Mouse (Mus musculus) inflammation-experienced regulatory T-cells, adult 6 months (primary cell): ENCODE results near the gene Gng8. TPM values are rescaled to one million over a fixed set of nuclear protein-coding genes. Genes with fewer than 3 reads are reported as not detected.

Source experiments
- ATAC-seq: one replicate; pipeline ENCODE4 v1.8.0; 2017
- polyA plus RNA-seq, 3 experiments: library from polyadenylated mRNA; unstranded; fragments of 100-300 nt; shearing (Covaris generic); gene quantifications; one replicate each; pipeline ENCODE4 v1.2.1; 2017

Gene Gng8
- polyA plus RNA-seq, 3 experiments from 2014 or later = not detected

DNA sequence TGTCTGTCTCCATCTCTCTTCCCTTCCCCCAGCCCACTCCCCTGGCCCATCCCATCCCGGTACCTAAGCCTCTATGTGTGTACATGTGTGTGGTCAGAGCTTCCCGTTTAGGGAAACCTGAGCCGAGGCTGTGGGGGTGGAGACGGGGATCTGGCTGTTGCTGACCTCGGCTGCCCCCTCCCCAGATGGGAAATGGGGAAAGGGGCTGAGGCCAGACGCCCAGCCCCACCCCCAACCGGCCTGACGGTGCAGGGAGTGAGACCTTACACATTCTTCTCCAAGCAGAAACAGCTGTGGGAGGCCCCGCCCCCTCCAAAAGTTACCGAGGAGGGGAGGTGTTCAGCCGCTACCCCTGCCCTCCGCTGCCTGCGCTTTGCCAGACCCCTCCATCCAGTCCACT lies 15.0 kb upstream of the Gng8 start:
- no peak for ATAC-seq

DNA sequence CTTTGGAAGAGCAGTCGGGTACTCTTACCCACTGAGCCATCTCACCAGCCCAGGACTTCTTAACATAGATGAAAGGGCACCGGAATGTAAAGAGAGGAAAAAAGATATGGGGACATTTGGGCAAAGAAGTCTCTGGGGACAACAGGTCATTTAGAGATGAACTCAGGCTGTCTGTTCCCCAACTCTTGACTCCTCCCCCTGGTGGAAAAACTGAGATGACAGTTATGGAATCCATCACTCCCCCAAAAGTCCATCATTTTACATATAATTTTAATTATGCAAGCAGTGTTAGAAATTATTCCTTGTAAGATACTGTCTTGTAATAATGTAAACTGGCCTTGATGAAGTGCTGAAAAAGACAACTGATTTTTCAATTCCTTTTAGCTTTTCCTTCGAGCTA lies 13.9 kb upstream of the Gng8 start:
- ATAC-seq = no peak

DNA sequence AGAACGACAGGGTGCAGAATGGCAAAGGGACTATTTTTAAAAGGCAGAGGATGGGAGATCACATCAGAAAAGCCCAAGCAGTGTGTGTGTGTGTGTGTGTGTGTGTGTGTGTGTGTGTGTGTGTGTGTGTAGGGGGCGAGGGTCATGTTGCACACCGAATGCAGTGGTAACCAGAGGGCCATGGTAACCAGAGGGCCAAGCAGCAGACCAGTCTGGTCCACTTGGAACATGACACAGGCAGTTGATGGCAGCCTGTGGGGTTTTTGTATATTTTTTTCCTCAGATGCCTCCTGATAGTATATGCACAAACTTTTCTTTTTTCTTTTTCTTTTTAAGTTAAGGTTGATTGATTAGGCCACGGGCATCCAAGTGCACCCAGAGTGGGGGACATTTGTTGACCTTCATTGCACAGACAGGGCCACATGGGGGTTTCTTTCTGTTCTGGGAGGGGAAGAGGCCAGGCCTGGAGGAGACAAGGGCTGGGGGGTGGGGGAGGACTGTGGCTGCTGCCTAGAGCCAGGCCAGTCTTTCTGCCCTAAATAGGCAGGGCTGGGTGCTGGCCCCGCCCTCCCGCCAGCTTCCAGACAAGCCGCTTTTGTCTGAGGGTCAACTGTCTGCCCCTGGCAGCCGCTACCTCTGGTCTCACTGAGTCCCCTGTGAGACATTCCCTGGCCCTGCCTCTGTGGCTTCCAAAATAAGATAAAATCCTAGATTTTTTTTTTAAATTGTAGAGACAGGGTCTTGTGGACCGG lies 11.6 kb upstream of the Gng8 start:
- ATAC-seq = no peak

DNA sequence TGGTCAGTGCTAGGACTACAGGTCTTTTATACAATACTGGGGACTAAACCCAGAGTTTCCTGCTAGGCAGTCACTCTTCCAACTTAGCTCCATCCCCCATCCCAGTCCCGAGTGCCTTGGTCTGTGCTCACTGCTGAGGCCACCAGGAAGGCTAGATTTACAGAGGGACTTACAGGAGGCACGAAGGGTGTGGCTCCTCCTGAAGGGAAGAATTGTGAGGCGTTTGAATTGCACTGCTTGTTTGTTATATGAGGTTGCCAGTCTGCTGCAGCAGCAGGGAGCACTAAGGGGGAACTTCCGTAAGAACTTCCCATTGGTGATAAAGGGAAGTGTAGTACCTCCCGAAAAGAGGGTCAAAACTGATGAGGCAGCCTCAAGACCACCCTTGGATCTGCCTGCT lies 11.0 kb upstream of the Gng8 start:
- ATAC-seq = no peak

DNA sequence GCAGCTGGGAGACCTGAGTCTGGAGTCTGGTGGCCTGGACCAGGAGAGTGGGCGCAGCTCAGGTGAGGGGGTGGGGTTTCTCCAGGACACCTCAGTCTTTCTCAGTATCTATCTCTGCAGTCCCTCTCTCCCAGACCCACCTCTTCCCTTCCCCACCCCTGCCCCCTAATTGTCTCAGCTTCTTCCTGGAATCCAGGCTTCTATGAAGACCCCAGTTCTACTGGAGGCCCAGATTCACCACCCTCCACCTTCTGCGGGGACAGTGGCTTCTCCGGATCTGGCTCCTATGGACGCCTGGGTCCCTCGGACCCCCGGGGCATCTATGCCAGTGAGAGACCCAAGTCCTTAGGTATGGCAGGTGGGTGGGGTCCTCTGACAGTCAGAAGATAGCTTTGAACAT lies 8.4 kb upstream of the Gng8 start:
- ATAC-seq = no peak

DNA sequence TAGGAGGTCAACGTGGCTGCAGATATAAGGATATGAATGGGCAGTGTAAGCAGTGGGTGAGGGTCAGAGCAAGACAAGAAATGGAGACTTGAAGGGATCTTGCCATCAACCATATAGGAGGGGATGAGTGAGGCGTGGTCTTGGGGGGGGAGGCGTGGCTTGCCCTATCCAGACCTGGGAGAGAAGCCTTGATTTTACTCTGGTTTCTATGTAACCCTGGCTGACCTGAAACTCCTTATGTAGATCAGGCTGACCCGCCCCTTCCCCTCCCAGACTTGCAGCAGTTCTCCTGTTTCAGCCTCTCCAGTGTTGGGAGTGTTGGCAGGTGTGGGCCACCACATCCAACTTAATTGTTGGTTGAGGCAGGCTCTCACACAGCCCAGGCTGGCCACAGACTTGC lies 7.3 kb upstream of the Gng8 start:
- ATAC-seq = no peak

DNA sequence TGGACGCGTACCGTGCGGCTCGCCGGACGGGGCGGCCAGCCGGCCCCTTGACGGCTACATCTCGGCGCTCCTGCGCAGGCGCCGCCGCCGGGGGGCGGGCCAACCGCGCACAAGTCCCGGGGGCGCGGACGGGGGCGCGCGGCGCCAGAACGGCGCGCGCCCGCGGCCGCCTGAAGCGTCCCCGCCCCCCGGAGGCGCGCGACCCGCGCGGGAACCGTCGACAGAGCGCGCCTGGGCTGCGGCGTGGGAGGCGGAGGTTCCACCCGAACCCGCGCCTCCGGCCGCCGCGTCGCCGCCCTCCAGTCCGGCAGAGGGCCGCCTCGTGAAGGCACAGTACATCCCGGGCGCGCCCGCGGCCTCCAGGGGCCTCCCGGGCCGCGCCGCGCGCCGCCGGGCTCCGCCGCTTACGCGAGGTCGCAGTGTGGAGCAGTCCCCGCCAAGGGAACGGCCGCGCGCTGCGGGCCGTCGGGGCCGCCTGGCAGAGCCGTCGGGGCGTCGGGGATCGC lies 6.3 kb upstream of the Gng8 start:
- no peak for ATAC-seq

DNA sequence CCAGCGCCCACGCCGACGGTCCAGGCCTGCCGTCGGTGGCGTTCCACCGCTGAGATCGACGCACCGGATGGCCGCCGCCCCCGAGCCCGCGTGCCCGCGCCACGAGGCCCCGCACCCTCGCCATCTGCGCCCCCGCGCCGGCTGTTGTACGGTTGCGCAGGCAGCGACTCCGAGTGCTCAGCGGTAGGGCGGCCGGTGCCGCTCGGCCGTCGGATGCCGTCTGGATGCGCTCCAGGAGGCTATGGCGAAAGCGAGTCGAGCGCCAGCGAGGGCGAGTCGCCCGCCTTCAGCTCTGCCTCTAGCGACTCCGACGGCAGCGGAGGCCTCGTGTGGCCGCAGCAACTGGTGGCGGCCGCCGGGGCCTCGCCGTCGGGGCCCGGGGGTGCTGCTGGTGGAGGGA lies 5.7 kb upstream of the Gng8 start:
- ATAC-seq = no peak

DNA sequence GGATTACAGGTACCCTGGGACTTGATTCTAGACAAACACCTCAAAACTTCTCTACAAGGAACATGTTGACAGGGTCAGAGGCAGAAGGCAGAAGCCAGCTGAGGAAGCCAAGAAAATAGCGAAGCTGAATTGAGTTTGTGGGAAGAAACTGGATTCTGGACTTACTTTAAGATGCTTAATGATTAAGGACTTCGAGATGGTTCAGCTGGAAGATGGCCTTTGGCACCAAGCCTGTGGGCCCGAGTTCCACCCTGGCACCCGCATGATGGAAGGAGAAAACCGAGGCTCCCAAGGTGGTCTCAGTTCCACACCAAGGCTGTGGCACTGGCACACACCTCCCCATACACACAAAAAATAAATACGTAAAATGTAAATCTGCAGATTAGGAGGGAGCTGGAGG lies 1.1 kb upstream of the Gng8 start:
- ATAC-seq = no peak

DNA sequence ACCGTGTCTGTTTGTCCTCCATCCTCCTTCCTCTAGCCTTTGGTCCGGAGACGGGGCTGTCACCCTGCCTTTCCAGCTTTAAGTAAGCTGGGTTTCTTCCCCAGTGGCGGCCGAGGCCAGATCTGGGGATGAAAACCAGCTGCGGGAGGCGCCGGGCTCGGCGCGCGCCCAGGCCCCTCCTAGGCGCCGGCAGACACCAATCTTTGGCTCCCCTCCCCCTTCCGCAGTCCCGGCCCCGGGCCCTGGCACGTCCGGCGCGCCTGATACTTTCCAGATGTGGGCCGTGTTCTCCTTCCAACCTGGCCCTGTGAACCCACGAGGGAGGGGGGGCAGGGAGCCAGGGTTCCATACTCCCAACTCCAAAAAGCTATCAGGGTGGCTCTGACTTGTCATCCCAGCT lies 642 bp upstream of the Gng8 start:
- no peak for ATAC-seq

DNA sequence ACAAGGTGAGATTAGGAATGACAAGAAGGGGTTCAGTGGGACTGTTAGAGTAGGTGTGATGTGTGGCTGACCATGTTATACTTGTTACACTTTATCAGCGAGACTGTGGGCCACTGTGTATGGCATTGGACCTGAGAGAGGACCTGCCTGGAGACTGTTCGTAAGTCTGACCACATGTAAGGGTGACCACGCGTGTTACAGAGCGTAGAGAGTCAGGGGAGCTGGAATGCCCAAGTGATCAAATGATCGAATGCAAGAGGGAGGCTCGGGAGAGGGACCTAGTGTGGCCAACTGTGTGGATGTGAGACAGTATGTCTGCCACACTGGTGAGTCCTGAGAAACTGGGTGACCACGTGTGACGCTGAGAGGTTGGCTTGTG lies 755 bp downstream of the Gng8 start:
- ATAC-seq = peak; percentile 8

DNA sequence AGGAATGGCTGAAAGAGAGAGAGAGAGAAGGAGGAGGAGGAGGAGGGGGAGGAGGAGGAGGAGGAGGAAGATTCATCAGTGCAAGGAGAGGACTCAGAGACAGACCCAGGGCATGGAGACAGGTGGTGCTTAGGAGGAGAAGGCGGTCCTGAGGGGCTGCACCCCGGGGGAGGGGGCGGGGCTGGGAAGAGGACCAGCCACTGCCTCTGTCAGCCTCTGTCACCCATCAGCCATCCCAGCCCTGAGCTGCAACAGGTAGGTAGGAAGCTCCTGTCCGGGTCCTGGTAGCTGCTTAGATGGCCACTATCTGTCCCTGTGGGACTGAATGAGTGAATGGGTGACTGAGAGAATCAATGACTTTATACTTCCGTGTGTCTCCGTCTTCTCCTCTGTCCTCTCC lies 2.0 kb downstream of the Gng8 start:
- no peak for ATAC-seq

DNA sequence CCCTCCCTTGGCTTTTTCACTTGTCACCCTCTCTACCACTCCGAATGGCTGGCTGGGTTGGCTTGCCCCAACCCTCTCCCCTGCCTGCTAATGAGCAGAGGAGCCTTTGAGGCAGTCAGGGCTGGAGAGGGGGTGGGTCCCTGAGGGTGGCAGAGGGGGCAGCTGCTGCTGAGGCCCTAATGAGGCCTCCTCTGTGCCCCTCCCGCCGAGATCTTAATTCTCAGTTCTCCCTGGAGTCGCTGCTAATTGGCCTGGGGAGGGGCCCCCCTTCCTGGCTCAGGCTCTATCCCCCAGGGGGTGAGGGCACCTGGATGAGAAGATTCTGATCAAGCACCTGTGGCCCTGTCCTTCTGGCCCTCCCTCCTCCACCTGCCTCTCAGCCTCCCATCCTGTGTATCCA lies 2.7 kb downstream of the Gng8 start:
- ATAC-seq = no peak

DNA sequence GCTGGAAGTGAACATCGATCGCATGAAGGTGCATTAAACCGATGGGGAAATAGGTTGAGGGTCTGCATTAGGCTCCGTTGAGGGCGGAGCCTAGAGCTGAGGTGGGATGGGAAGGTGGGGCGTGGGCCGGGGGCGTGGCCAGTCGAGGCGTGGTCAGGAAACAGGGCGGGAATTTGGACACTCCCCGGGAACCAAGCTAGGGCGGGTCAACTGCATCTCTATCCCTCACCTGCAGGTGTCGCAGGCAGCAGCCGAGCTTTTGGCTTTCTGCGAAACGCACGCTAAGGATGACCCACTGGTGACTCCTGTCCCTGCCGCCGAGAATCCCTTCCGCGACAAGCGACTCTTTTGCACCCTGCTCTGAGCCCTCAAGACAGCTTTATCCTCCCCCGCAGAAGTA lies 3.4 kb downstream of the Gng8 start:
- peak; percentile 49 for ATAC-seq

DNA sequence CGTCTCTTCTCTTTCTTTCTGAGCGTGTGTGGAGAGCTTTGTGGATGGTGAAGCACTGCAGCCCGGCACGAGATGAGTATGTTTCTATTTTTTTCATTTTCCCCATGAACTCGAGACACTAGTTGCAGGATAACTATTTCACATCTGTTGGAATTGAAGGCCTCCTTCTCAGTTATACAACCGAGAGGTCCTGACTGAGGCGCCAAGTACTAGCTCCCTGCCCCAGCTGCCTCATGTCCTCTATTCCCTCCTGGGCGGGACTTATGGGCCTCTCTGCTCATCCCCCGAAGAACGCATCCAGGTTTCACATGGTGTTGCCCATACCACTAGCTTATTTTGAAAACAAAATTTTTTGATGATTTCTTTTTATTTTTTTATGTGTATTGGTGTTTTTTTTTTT lies 3.9 kb downstream of the Gng8 start:
- ATAC-seq = no peak

DNA sequence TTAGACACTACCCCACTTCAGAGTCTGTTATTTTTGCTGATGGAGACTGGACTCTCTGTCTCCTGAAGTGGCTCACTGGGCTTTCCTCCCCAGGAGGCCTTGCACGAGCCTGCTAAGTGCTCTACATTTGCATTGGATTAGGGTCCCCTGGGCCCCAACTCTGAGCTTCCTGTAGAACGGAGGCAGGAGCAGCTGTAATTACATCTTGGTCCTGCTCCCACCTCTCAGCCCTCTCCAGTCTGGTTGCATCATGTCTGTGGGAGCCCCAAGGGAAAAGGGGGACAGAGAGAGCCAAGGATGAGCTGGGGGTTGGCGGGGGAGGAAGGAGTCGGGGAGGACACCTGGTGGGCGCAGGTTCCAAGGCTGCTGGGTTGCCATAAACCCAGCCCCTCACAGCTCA lies 8.9 kb downstream of the Gng8 start:
- no peak for ATAC-seq

DNA sequence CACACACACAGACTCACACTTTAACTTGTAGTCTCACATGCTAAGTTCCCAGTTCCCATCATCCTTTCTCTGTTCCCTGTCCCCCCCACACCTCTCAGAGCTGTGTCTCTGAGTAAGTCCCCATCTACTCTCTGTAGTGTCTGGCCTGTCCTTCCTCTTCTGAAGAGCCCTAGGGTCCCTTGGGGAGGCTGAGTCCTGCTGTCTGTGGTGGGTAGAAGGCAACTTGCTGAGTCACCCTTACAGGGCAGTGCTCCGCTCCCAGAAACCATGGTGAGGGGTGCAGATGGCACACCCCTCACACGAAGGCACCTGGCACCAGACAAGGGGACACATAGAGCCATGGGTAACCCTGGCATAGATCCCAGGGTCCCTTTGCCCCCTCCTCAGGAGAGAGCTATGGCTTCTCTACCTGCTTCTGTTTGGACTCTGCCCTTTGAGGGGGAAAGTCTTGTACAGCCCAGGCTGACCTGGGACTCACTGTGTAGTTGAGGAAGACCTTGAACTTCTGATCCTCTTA lies 11.9 kb downstream of the Gng8 start:
- no peak for ATAC-seq

DNA sequence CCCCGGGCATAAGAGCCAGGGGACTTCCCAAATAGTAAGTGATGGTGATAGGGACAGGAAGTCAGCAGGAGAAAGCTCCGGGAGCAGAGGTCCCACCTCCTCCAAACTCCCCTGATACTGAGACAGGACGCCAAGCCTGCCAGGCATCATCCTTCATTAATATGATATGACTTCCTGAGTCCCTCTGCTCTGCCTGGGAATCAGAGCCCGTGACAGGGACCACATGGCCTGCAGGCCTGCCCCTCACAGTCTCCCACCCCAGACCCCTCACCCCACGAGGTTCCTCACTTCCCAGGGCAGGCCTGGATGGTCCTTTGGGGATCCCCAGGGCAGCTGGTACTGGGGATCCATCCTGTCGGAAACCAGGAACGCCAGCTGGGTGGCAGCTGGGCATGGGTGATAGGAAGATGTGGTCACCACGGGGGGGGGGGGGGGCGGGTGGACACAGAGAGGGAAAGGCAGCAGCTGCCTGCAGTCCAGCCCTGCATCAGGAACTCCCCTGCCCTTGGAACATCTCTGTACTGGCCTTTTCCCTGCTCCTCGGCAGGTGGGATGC lies 12.6 kb downstream of the Gng8 start:
- no peak for ATAC-seq

DNA sequence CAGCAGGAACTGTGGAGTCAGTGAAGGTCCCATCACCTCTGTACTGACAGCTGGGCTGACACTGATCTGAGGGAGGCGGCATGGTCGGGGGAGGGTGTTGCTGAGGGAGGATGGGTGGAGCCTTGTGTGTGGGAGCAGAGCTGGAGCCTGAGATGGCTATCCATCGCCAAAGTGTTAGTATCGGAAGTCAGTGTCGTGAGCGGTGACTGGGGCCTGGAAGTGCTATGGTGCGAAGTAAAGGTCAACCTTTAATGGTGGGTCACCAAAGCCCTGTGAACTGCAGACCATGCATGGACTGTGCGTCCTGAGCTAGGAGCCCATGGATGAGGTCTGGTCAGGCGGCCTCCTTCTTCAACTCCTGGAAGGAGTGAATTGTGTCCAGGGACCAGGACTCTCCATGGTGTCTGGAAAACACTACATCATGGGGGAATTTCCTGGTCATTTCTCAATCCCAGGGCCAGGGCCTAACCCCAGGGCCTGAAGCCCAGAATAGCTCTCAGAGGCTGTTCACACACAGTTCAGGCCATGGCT lies 14.0 kb downstream of the Gng8 start:
- ATAC-seq = peak; percentile 26

DNA sequence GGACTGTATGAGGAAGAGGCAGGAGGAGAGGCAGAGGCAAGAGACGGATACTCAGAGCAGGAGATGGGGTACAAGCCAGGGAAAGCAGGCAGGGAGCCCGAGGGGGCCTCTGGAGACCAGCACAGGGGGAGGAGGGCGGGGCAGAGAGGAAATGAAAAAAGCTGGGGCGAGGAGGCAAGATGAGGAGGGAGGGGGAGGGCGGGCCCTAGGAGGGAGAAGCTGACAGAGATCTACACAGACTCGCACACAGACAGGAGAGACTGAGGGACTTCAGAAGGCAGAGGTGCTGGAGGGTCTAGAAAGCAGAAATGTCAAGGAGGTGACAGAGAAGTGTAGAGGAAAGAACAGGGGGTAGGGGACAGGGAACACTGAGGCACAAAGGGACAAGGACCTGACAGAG lies 14.7 kb downstream of the Gng8 start, which contains the start of gene Ptgir:
Ptgir (plus strand) TSS at position 210 of the 400 bp plus-strand sequence.
- ATAC-seq = peak; percentile 35

DNA sequence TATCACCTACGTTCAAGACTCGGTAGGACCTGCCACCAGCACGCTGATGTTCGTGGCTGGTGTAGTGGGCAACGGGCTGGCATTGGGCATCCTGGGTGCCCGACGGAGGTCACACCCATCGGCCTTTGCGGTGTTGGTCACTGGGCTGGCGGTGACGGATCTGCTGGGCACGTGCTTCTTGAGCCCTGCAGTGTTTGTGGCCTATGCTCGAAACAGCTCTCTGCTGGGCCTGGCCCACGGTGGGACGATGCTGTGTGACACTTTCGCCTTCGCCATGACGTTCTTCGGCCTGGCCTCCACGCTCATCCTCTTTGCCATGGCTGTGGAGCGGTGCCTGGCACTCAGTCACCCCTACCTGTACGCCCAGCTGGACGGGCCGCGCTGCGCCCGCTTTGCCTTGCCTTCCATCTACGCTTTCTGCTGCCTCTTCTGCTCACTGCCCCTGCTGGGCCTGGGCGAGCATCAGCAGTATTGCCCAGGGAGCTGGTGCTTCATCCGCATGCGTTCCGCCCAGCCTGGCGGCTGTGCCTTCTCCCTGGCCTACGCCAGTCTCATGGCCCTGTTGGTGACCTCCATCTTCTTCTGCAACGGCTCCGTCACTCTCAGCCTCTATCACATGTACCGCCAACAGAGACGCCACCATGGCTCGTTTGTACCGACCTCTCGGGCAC lies 15.4 kb downstream of the Gng8 start:
- no peak for ATAC-seq

DNA sequence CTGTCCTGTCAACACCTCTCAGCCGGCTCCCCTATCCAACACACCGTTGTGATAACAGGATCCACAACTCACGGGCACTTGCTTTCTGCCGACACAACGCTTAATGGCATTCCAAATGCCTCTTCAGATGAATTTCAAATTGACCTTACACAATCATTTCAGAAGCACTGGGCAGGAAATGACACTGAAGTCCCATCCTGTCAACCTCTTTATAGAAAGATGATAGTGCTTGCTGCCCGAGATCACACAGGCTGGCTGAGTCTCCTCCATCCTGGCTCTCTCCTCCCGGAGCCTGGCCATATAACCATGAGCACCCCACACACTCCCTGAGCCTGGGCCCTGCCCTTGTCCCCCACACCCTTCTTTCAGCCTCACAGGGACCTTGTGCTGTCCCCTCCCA lies 16.3 kb downstream of the Gng8 start:
- peak; percentile 55 for ATAC-seq

DNA sequence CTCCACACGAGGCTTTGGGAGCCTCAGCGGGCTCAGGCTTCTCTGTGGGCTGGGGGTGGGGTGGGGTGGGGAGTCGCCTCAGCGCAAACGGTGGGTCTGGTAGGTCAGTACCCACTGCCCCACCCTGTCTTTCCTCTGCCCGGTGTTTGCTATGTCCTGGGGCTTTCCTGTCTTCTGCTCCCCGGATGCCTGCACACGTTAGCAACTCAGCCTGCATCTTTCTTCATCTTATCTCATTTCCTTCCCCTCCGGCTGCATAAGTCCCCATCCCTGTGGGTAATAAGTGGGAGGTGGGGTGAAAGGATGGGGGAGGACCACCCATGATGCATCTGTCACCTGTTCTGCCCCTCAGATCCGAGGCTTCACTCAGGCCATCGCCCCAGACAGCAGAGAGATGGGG lies 16.8 kb downstream of the Gng8 start:
- ATAC-seq = peak; percentile 49

DNA sequence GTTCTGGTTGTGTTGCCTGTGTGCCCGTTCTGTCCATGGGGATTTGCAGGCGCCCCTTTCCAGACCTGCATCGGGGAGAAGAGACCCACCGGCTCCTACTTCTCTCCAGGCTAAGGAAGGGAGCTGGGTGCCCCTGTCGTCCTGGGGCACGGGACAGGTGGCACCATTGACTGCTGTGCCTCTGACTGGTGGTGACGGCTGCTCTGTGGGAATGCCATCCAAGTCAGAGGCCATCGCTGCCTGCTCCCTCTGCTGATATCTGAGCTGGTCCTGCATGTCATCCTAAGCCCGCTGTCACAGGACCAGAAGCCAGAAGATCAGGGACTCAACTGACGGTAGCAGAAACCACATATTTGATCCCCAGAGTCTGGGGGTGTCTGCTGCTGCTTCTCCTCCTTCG lies 17.3 kb downstream of the Gng8 start:
- ATAC-seq = no peak
